Mouse (Mus musculus) kidney, postnatal 4 days (tissue): ENCODE results near the gene Gab2.
A peak's percentile ranks its signal among the peaks of the same experiment; 100 is the strongest.

Experiments
- DNase-seq, 2 experiments: peaks; one replicate each; pipeline ENCODE4 v3.0.0; 2021; ENCODE audit warnings: mixed read lengths in 2 of 2

The Gab2 gene

GRCm38 (mm10) chr7:97324342-97324741 lies 243.0 kb downstream of the Gab2 start:
- no peak for DNase-seq

DNA sequence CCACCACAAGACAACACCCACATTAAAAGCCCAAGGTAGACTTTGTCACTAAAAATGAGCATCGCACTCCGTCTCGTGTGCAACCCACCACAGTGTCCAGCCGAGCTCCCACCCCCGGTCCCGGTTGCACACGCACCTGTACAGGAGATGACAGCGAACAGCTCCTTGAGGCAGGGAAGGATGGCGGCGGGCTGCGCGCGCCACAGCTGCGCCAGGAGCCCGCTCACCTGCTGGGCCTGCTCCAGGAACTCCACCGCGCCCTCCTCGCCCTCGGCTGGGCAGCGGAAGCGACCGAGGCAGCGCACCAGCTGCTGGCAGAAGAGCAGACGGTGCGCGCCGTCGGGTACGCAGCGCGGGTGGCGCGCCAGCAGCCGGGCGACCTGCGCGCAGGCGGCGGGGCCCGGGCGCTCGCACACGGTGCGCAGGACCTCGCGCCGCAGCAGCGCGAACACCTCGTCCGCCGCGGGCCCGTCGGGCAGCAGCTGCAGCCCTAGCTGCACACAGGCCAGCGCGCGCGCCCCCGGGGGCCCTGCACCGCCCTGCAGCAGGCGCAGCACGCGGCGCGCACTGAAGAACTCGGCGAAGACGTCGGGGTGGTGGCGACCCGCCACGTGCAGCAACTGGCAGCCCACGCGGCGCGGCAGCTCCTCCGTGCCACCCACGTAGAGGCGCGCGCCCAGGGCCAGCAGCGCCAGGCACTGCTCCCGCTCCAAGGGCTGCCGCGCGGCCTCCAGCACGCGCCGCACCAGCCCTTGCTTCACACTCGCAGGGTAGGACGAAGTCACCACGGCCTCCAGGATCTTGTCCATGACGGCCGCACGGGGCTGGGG lies 244.0 kb downstream of the Gab2 start:
- DNase-seq: peak; percentile 36 to 57

DNA sequence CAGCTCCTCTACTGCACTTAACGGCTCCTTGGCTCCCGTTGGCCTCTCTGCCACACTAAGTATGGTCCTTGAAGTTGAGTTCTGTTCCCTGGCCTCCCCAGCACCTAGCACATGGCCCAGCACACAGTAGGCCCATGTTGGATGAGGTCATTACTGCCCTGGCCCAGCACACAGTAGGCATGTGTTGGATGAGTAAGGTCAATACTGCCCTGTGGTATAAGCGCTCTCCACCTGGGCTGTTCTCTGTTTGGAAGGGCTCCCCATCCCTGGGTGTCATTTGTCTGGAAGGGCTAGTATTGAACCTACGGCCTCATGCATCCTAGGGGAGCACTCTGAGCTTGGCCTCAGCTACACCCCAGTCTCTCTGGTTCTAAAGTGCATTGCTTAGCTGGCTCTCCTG lies 246.0 kb downstream of the Gab2 start:
- no peak for DNase-seq

GRCm38 (mm10) chr7:97328891-97329588 lies 247.7 kb downstream of the Gab2 start:
- DNase-seq: peak in 1 of 2 experiments; percentile 38

GRCm38 (mm10) chr7:97329676-97330075 lies 248.3 kb downstream of the Gab2 start:
- DNase-seq: no peak

DNA sequence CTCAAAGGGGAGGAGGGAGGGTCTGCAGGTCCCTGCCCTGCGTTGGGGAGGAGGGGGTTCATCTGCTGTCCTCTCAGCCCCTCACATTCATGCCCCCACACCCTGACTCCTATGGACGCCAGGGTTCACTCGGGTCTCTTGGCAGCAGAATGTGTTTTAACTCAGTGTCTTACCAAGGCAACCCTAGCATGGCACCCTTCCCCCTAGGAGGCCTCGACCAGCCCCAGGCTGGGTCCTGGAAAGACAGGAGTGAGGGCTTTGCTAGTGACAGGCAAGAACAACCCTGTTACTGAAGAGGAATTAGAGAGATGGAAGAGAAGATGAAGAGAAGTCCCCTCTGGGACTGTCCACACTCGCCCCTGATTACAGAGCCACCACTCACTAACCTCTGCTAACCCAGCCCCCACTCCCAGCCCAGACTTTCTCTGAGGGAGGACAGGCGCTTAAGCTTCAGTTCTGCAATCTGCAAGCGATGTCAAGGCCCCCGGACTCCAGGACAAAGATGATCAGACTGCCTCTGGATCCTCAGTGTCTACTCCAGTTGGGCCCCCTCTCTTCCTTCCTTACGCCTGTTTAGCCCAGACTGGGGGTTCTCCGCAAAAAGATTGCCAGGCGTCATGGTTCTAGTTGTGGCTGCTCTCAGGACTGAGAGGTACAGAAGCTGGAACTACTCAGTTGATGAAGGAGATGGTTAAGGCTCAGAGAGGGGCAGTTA lies 249.7 kb downstream of the Gab2 start:
- no peak for DNase-seq

DNA sequence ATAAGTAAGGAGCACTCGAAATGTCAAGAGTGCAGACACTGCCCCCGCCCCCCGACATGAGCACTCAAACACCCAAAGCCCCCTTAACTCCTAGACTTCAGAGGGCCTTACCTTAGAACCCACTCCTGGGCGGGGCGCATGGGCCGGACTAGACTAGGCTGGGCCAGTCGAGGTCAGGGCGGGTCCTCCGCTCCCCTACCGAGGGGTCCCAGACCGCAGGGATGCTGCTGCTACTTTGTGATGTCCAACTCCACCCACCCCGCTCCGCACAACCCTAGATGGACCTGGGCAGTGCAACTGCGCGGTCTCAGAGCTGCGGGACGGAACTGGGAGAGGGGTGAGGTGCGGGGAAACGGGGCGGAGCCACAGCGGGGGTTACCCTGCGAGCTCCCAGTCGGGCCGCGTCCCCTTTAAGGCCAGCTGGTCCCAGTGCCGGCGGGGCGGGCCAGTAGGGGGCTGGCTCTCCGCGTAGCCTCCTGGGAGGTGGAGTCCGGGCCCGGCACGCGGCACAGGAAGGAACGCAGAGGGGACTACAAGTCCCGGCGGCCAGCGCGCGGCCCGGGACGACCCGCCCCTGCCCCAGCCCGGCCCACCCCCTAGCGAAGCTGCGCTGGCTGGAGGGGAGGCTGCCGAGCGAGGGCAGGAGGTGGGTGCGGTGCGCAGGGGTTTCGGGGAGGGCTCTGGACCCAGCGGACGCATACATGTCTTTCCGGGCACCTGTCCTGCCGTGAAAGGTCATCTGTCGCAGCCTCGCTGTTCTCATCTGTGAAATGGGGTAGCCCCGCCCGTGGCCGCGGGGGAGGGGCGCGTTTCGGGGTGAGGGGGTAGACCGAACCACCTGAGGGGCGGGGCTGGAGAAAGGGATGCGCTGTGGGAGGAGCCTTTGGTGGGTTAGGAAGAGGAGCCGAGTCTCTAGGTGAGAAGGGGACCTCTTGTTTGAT lies 250.6 kb downstream of the Gab2 start, which contains the start of the genes Usp35 and Kctd21:
Gene Usp35 (minus strand): TSS at position 295 of the 941 bp plus-strand sequence.
Gene Kctd21 (plus strand): TSS at position 602 of the 941 bp plus-strand sequence.
- DNase-seq: peak; percentile 95 to 97

- DNase-seq: no peak
Observed at GRCm38 (mm10) chr7:97332667-97333041, 251.3 kb downstream of the Gab2 start.

- DNase-seq: no peak
Observed at GRCm38 (mm10) chr7:97333113-97333898, 251.9 kb downstream of the Gab2 start.

- DNase-seq: no peak
Observed at GRCm38 (mm10) chr7:97334406-97334805, 253.0 kb downstream of the Gab2 start.

DNA sequence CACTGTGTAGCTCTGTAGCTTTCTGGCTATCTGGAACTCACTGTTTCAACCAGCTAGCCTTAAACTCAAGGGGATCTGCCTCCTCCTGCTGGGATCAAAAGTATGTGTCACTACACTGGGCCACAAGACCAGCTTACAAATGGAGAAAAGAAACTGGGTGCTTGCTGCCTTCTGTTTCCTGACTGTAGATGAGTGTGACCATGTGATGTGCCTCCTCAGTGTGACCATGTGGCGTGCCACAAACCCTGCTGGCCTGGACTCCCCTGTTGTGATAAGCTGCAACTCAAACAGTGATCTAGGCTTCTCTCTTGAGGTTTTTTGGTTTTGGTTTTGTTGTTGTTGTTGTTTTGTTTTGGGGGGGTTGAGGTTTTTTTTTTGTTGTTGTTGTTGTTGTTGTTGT lies 255.3 kb downstream of the Gab2 start:
- no peak for DNase-seq

DNA sequence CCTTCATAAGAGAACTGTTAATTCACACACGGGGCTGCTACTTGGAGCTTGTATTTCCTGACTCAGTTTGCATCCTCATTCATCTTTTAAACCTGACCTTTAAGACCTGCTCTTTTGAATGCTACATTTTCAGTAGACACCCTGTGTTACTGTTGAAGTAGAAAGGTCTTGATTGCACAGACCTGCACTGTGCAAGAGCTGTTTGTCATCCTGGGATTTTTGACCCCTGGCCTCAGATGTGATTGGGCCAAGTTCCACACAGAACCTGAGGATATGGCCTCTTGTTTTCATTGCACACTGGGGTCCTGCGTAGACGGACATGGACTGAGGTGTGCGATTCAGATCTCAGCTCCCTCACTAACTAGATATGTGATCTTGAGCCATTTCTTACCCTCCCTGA lies 257.2 kb downstream of the Gab2 start:
- DNase-seq: no peak

DNA sequence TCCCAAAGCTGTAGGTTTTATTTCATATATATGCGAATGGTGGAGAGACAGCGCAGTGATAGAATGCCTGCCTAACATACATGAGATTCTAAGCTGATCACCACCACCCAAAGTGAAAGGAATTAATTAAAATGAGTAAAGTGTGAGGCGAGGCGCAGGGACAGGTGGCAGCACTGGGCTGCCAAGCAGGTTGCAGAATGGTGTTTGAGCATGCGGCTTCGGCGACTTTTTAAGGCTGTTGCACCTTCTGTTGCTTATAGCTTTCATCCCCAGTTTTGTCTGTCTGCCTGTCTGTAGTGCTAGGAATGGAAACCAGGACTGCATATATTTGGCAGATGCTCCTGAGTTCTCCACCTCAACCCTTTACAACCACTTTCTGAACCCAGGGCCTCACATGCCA lies 258.2 kb downstream of the Gab2 start:
- DNase-seq: no peak

DNA sequence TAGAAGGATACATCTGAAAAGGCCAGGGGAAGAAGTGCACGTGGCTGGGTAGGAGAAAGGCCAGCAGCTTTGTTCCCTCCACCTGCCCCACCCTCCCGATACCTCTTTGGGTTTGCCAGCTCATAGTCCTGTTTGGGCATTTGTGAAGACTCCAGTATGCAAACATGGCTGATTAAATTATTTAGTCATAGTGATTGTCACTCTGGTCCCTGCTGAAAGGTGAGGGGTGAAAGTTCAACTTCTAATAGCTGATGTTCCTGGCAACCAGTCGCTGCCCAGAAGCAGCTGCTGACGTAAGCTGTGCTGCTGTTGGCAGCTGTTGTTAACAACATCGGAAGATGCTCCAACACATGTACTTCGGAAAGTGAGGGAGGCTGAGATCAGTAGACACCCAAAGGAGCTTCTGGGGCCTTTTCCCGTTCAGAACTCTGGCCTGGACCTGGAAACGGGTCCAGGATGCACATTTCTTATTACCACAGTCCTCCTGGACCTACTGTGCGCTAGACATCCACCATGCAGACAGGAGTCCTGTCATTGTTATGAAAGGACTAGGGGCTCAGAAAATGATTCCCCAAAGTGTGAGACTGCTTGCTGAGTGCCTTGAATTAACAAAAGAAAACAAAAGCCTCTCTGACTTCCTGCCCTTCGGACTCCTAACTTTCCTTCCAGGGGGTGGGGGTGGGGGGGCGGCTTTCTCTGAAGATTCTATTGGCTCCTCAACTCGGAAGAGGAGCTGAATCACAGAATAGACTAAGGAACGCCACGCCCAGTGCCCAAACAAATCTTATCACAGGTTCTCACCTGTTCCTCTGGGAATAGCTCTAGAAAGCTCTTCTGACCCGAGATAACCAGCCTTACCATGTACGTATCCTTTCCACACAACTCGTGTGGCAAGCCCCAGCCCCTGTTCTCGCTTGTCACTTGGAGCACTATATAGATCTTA lies 259.8 kb downstream of the Gab2 start:
- no peak for DNase-seq

DNA sequence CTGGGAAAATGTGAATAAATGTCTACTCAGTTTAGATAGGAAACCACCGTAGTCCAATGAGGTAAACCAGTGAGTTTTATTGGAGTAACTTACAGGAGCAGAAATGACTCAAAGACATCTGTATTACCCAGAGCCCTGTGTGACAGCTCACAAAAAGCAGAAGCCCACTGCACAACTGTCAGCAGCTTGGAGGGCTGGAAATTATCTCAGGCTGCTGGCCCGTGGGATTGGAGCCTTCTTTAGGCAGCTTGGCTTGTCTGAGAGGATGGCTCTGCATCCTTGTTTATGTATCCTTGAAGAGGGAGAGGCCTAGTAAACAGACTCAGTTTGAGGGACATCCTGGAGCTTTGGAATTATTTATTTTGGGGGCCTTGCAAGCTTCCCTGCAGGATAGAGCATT lies 261.6 kb downstream of the Gab2 start:
- DNase-seq: no peak

GRCm38 (mm10) chr7:97344655-97345054 lies 263.3 kb downstream of the Gab2 start:
- no peak for DNase-seq

DNA sequence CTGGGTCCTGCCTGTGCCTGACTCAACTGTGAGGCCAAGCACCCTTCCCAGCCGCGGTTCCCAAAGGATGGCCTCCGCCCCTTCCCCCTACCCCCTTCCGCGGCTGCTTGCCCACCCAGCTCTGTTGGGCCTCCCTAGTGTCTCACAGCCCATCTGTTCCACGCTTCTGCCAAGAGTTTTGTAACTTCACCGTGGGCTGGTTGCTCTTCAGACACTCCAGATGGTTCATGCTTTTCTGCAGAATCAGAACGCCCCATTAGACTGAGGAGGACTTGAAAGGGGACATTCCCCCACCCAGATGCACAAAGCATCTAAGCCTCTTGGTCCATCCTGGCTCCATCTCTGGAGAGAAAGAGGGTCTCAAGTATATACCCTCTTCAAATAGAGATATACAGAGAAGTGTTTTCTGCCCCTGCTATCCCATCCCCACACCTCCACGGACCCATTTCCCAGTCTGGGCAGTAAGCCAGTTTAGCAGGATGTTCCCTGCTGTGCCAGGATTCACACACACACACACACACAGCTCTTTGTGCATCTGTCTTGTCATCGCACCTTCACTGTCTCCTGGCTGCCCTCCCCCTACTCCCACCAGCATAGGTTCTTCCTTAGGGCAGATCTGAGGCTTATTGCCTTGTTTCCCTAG lies 264.0 kb downstream of the Gab2 start:
- no peak for DNase-seq

- DNase-seq: no peak
Observed at GRCm38 (mm10) chr7:97346111-97346821, 264.9 kb downstream of the Gab2 start.

GRCm38 (mm10) chr7:97346822-97347166 lies 265.4 kb downstream of the Gab2 start:
- no peak for DNase-seq
